Mouse (Mus musculus): Measurements from ENCODE around the gene Zap70.

DNA sequence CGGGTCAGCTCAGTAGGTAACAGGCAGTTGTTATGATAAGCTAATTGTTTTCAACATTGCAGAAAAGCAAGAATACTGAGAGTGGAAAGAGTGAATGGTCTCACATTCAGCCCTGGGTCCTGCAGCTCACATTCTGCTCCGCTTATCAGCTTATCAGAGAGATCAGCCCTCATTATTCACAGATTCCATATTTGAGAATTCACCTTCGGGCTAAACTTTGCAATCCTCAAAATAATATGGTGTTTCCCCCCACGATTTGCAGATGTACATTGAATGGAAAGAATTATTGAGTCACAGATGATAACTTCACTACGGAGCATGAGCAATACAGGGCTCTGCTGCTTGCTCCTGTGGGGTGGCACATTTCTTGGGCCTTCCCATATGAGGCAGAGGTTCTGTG lies 7.2 kb downstream of the Zap70 start:
- TF ChIP-seq CTCF (IDR thresholded peaks at IDR 0.05; ENCODE audit: low read depth), result no peak
- no peak for TF ChIP-seq EP300 (IDR thresholded peaks at IDR 0.05; ENCODE audit: low read depth)
